Mouse (Mus musculus) myocyte (in vitro differentiated cells): Measurements from ENCODE around the gene Ndufs7. TPM values are rescaled to one million over a fixed set of nuclear protein-coding genes. Genes with fewer than 3 reads are reported as not detected.

Experiments
- H3K27me3 ChIP-seq: one replicate; pipeline ENCODE4 v1.6.1; 2011; ENCODE audit not compliant: control insufficient read depth, insufficient read depth, insufficient read length
- H3K36me3 ChIP-seq: one replicate; pipeline ENCODE4 v1.6.1; 2011; ENCODE audit not compliant: control insufficient read depth, insufficient read depth
- H3K4me2 ChIP-seq: one replicate; pipeline ENCODE4 v1.6.1; 2011; ENCODE audit warnings: low read depth, control low read depth
- H3K4me3 ChIP-seq: one replicate; pipeline ENCODE4 v1.5.1; 2011; ENCODE audit warnings: mild to moderate bottlenecking, control low read depth, moderate library complexity
- H3K79me2 ChIP-seq: one replicate; pipeline ENCODE4 v1.6.1; 2011; ENCODE audit not compliant: control insufficient read depth, insufficient read depth
- H3ac ChIP-seq: one replicate; pipeline ENCODE4 v1.6.1; 2011; ENCODE audit not compliant: control insufficient read depth, insufficient read length
- CEBPB ChIP-seq: IDR thresholded peaks from 2 replicates; pipeline ENCODE4 v1.6.1; 2011; ENCODE audit warnings: mild to moderate bottlenecking, moderate library complexity; ENCODE audit not compliant: poor library complexity, insufficient read depth, severe bottlenecking
- E2F4 ChIP-seq: IDR thresholded peaks from one replicate; pipeline ENCODE4 v1.6.1; 2011; ENCODE audit warnings: mild to moderate bottlenecking, control low read depth, moderate library complexity; ENCODE audit not compliant: insufficient read depth
- MAX ChIP-seq: IDR thresholded peaks from one replicate; pipeline ENCODE4 v1.6.1; 2011; ENCODE audit warnings: low read depth, mild to moderate bottlenecking, control low read depth
- MYOD1 ChIP-seq, 3 experiments: IDR thresholded peaks; one replicate each; pipeline ENCODE4 v1.6.1; 2011; ENCODE audit warnings: control low read depth in 2 of 3, low read depth in 2 of 3, mild to moderate bottlenecking in 2 of 3, moderate library complexity in 1 of 3; ENCODE audit not compliant: insufficient read length in 2 of 3, control insufficient read depth in 1 of 3
- MYOG ChIP-seq, 3 experiments: IDR thresholded peaks; one replicate each; pipeline ENCODE4 v1.6.1; 2011; ENCODE audit warnings: control low read depth in 2 of 3, low read depth in 2 of 3, mild to moderate bottlenecking in 2 of 3; ENCODE audit not compliant: insufficient read length in 2 of 3, control insufficient read depth in 1 of 3, insufficient read depth in 1 of 3
- POLR2A ChIP-seq: IDR thresholded peaks from one replicate; pipeline ENCODE4 v1.6.1; 2011; ENCODE audit warnings: low read depth, mild to moderate bottlenecking, control low read depth, moderate library complexity; ENCODE audit not compliant: insufficient read length
- POLR2AphosphoS2 ChIP-seq: IDR thresholded peaks from one replicate; pipeline ENCODE4 v1.6.1; 2011; ENCODE audit warnings: low read depth, control low read depth; ENCODE audit not compliant: insufficient read length
- REST ChIP-seq: IDR thresholded peaks from one replicate; pipeline ENCODE4 v1.6.1; 2011; ENCODE audit warnings: mild to moderate bottlenecking, control low read depth, moderate library complexity; ENCODE audit not compliant: insufficient read depth, insufficient read length
- SRF ChIP-seq: IDR thresholded peaks from one replicate; pipeline ENCODE4 v1.6.1; 2011; ENCODE audit warnings: low read depth; ENCODE audit not compliant: control insufficient read depth, insufficient read length
- TCF12 ChIP-seq: IDR thresholded peaks from one replicate; pipeline ENCODE4 v1.6.1; 2011; ENCODE audit warnings: mild to moderate bottlenecking, control low read depth; ENCODE audit not compliant: poor library complexity, insufficient read depth, severe bottlenecking
- TCF3 ChIP-seq: IDR thresholded peaks from one replicate; pipeline ENCODE4 v1.6.1; 2011; ENCODE audit warnings: low read depth, control low read depth; ENCODE audit not compliant: insufficient read length
- USF1 ChIP-seq: IDR thresholded peaks from one replicate; pipeline ENCODE4 v1.6.1; 2011; ENCODE audit warnings: low read depth, mild to moderate bottlenecking, control low read depth, moderate library complexity
- polyA plus RNA-seq: library from polyadenylated mRNA; unstranded; fragments of >200 nt; fragmentation: generic; extraction: Trizol; gene quantifications from one replicate; pipeline ENCODE4 v1.2.1, GENCODE M21; 2012; ENCODE audit warnings: missing spikeins

The Ndufs7 gene
- polyA plus RNA-seq, 1 experiment = 407 TPM

GRCm38 (mm10) chr10:80288657-80289056, 39.7 kb downstream of the Ndufs7 start:
- H3K79me2 ChIP-seq = peaks cover 13% of the 10 kb centered on the region
- TF ChIP-seq USF1 = no peak
- peak; percentile 44 for TF ChIP-seq POLR2AphosphoS2
- H3K36me3 ChIP-seq = peaks cover 14% of the 10 kb centered on the region

GRCm38 (mm10) chr10:80292251-80293146, 43.6 kb downstream of the Ndufs7 start, which contains the start of gene Rps15:
Gene Rps15 (plus strand): TSS chr10:80292453.
- H3ac ChIP-seq = peak within 1 kb of the TSS; percentile 67
- no peaks in the 10 kb centered on the region for H3K27me3 ChIP-seq
- H3K79me2 ChIP-seq = peaks cover 15% of the 10 kb centered on the region
- peaks cover 23% of the 10 kb centered on the region for H3K36me3 ChIP-seq
- peak; percentile 98 for TF ChIP-seq POLR2AphosphoS2
- TF ChIP-seq USF1 = no peak
- no peak for TF ChIP-seq TCF12
- TF ChIP-seq POLR2A = peak; percentile 97
- peak; percentile 51 for TF ChIP-seq SRF
- TF ChIP-seq MYOG (IDR thresholded peaks at IDR 0.05; ENCODE audit: control insufficient read depth in 1 of 3, insufficient read depth in 1 of 3, insufficient read length in 2 of 3, low read depth in 2 of 3) = peak in 1 of 3 experiments; percentile 28
- peak within 1 kb of the TSS; percentile 84 for H3K4me2 ChIP-seq
- peak within 1 kb of the TSS; percentile 94 for H3K4me3 ChIP-seq

More at GRCm38 (mm10) chr10:80288657-80289056, 39.7 kb downstream of the Ndufs7 start:
- Histone ChIP-seq H3K4me2 (no peak overlapping the region), H3K4me3 (no peak overlapping the region), H3ac (no peak overlapping the region), H3K27me3 (no peaks in the 10 kb centered on the region)

- Histone ChIP-seq H3K36me3 (peaks cover 22% of the 10 kb centered on the region), H3K4me3 (peak overlapping the region; percentile 94), H3K79me2 (peaks cover 15% of the 10 kb centered on the region), H3K27me3 (no peaks in the 10 kb centered on the region), H3ac (peak overlapping the region; percentile 67), H3K4me2 (peak overlapping the region; percentile 80)
- TF ChIP-seq MYOD1 (IDR thresholded peaks at IDR 0.05; ENCODE audit: control insufficient read depth in 1 of 3, insufficient read length in 2 of 3, low read depth in 2 of 3) (no peak), TCF12 (no peak), POLR2A (no peak), POLR2AphosphoS2 (no peak), TCF3 (no peak), SRF (no peak), CEBPB (no peak), USF1 (no peak), MAX (no peak), E2F4 (no peak), MYOG (IDR thresholded peaks at IDR 0.05; ENCODE audit: control insufficient read depth in 1 of 3, insufficient read depth in 1 of 3, insufficient read length in 2 of 3, low read depth in 2 of 3) (no peak), REST (no peak)
Observed at GRCm38 (mm10) chr10:80293325-80293724, 44.4 kb downstream of the Ndufs7 start.

GRCm38 (mm10) chr10:80294311-80294710, 45.4 kb downstream of the Ndufs7 start:
- Histone ChIP-seq H3K4me2 (peak overlapping the region; percentile 80), H3ac (no peak overlapping the region), H3K79me2 (peaks cover 15% of the 10 kb centered on the region), H3K36me3 (peaks cover 16% of the 10 kb centered on the region), H3K27me3 (peaks cover 7% of the 10 kb centered on the region), H3K4me3 (peak overlapping the region; percentile 94)
- TF ChIP-seq POLR2A = peak; percentile 44
- TF ChIP-seq MYOD1 (IDR thresholded peaks at IDR 0.05; ENCODE audit: control insufficient read depth in 1 of 3, insufficient read length in 2 of 3, low read depth in 2 of 3) = no peak
- TF ChIP-seq REST = no peak
- TF ChIP-seq TCF12 = no peak

- no peak overlapping the region for H3K4me2 ChIP-seq
- H3ac ChIP-seq = no peak overlapping the region
- peaks cover 13% of the 10 kb centered on the region for H3K27me3 ChIP-seq
- TF ChIP-seq POLR2AphosphoS2 = peak; percentile 89
- TF ChIP-seq POLR2A = no peak
- peaks cover 15% of the 10 kb centered on the region for H3K79me2 ChIP-seq
- no peak overlapping the region for H3K4me3 ChIP-seq
- H3K36me3 ChIP-seq = peaks cover 16% of the 10 kb centered on the region
Observed at GRCm38 (mm10) chr10:80294788-80295303, 45.9 kb downstream of the Ndufs7 start.
